ENCODE assay signal across 20 mouse cellular contexts in the genomic region with DNA sequence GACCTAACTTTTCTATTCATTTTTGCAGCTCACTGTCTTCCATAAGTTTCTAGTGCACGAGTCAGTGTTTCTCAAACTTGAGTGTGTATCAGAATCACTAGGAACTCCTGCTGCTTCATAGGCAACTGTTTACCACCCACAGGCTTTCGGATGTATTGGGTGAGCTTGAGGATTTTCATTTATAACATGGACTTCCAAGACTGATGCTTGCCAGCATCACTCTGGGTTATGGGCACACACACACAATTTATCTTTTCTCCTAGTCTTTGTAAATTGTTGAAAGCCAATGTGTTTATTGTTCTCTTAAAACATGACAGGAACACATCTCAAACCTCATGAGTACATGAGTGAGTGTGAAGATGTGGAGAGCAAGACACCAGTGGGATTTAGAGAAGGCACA.
A peak's percentile ranks its signal among the peaks of the same experiment; 100 is the strongest.
DNase-seq lines count a peak whose midpoint lies in the region; ATAC-seq and TF ChIP-seq lines count a peak whose summit lies in the region.
"Had no signal": no experiment of that assay in that cellular context is flagged by ENCODE, and none has a peak within 500 bp of the region (broad histone marks: within the 10 kb centered on the region; RNA-seq: fewer than 3 reads in every experiment).

No protein-coding gene starts in this region.

- WGBS in hindbrain, embryonic 11.5 days, result 72% methylated on average over 2 of the region's 2 CpGs
- WGBS in hindbrain, embryonic 13.5 days, result 73% methylated on average over 2 of the region's 2 CpGs
- 37% methylated on average over 2 of the region's 2 CpGs for WGBS in lung, embryonic 16.5 days
- 70% methylated on average over 2 of the region's 2 CpGs for WGBS in midbrain, embryonic 13.5 days
- 73% methylated on average over 2 of the region's 2 CpGs for WGBS in midbrain, postnatal 0 days

- no peak overlapping the region for H3K27ac ChIP-seq in hindbrain, embryonic 11.5 days (ENCODE audit: low read depth, low read length)
- no peak overlapping the region for H3K27ac ChIP-seq in hindbrain, embryonic 13.5 days
- H3K27ac ChIP-seq in lung, embryonic 16.5 days (ENCODE audit: low read length), result peak overlapping the region; percentile 79
- 0 out of 2 replicates have a peak overlapping the region, but pooled peaks have one; percentile 41 for H3K27ac ChIP-seq in midbrain, embryonic 13.5 days
- H3K27ac ChIP-seq in midbrain, postnatal 0 days (ENCODE audit: low read depth, low read length), result no peak overlapping the region
- H3K27ac ChIP-seq: heart, adult 2 months; heart, embryonic 15.5 days had no signal

- H3K27me3 ChIP-seq in hindbrain, embryonic 11.5 days (ENCODE audit: control insufficient read depth, insufficient read depth, low read length), result no peaks in the 10 kb centered on the region
- no peaks in the 10 kb centered on the region for H3K27me3 ChIP-seq in hindbrain, embryonic 13.5 days
- H3K27me3 ChIP-seq in lung, embryonic 16.5 days (ENCODE audit: control insufficient read depth, insufficient read depth, low read depth, low read length), result no peaks in the 10 kb centered on the region
- no peaks in the 10 kb centered on the region for H3K27me3 ChIP-seq in midbrain, embryonic 13.5 days
- no peaks in the 10 kb centered on the region for H3K27me3 ChIP-seq in midbrain, postnatal 0 days (ENCODE audit: insufficient read depth, low read length)
- H3K27me3 ChIP-seq: embryonic facial prominence, embryonic 13.5 days; forebrain, embryonic 13.5 days; heart, embryonic 15.5 days; Patski had no signal

- H3K9me3 ChIP-seq in hindbrain, embryonic 11.5 days (ENCODE audit: control insufficient read depth, low read length), result no peaks in the 10 kb centered on the region
- no peaks in the 10 kb centered on the region for H3K9me3 ChIP-seq in hindbrain, embryonic 13.5 days
- no peaks in the 10 kb centered on the region for H3K9me3 ChIP-seq in lung, embryonic 16.5 days (ENCODE audit: control insufficient read depth, low read length)
- no peaks in the 10 kb centered on the region for H3K9me3 ChIP-seq in midbrain, embryonic 13.5 days
- H3K9me3 ChIP-seq in midbrain, postnatal 0 days (ENCODE audit: low read length), result no peaks in the 10 kb centered on the region
- H3K9me3 ChIP-seq: embryonic facial prominence, embryonic 13.5 days; forebrain, embryonic 13.5 days; heart, embryonic 15.5 days had no signal

- no peak for TF ChIP-seq CTCF in midbrain, postnatal 0 days (IDR thresholded peaks at IDR 0.05)

- H3K36me3 ChIP-seq in hindbrain, embryonic 11.5 days (ENCODE audit: control insufficient read depth, insufficient read depth, low read length), result no peaks in the 10 kb centered on the region
- H3K36me3 ChIP-seq in hindbrain, embryonic 13.5 days, result no peaks in the 10 kb centered on the region
- H3K36me3 ChIP-seq in lung, embryonic 16.5 days (ENCODE audit: control insufficient read depth, insufficient read depth, low read length), result no peaks in the 10 kb centered on the region
- H3K36me3 ChIP-seq in midbrain, embryonic 13.5 days, result no peaks in the 10 kb centered on the region
- no peaks in the 10 kb centered on the region for H3K36me3 ChIP-seq in midbrain, postnatal 0 days (ENCODE audit: insufficient read depth, low read length)
- H3K36me3 ChIP-seq: embryonic facial prominence, embryonic 13.5 days; heart, embryonic 15.5 days had no signal

- ATAC-seq in hindbrain, embryonic 11.5 days (ENCODE audit: low FRiP score), result peak; percentile 2; the same call in 1 of the 2 replicates
- no peak for ATAC-seq in hindbrain, embryonic 13.5 days (ENCODE audit: low FRiP score)
- ATAC-seq in lung, embryonic 16.5 days (ENCODE audit: low read depth), result peak; percentile 87
- no peak for ATAC-seq in midbrain, embryonic 13.5 days
- ATAC-seq in midbrain, postnatal 0 days (ENCODE audit: low FRiP score), result no peak
- ATAC-seq: activated CD4-positive, CD25-positive, alpha-beta regulatory T cell, adult 4 months; Patski had no signal

- peaks cover 2% of the 10 kb centered on the region; the same call in 1 of the 2 replicates for H3K4me1 ChIP-seq in hindbrain, embryonic 11.5 days (replicated peaks; ENCODE audit: control insufficient read depth, insufficient read depth, low read length)
- H3K4me1 ChIP-seq in hindbrain, embryonic 13.5 days (replicated peaks), result peaks cover 17% of the 10 kb centered on the region
- peaks cover 2% of the 10 kb centered on the region for H3K4me1 ChIP-seq in lung, embryonic 16.5 days (replicated peaks; ENCODE audit: control insufficient read depth, insufficient read depth, low read length)
- peaks cover 15% of the 10 kb centered on the region for H3K4me1 ChIP-seq in midbrain, embryonic 13.5 days (replicated peaks)
- peaks cover 6% of the 10 kb centered on the region; the same call in 1 of the 2 replicates for H3K4me1 ChIP-seq in midbrain, postnatal 0 days (ENCODE audit: insufficient read depth, low read length)
- H3K4me1 ChIP-seq: heart, embryonic 15.5 days had no signal

- no peak overlapping the region for H3K4me2 ChIP-seq in hindbrain, embryonic 11.5 days (replicated peaks; ENCODE audit: low read depth, low read length)
- no peak overlapping the region for H3K4me2 ChIP-seq in hindbrain, embryonic 13.5 days
- no peak overlapping the region for H3K4me2 ChIP-seq in lung, embryonic 16.5 days (ENCODE audit: low read depth, low read length)
- no peak overlapping the region for H3K4me2 ChIP-seq in midbrain, embryonic 13.5 days (replicated peaks)
- no peak overlapping the region for H3K4me2 ChIP-seq in midbrain, postnatal 0 days (ENCODE audit: low read depth, low read length, poor library complexity, severe bottlenecking)
- H3K4me2 ChIP-seq: embryonic facial prominence, embryonic 13.5 days; forebrain, embryonic 13.5 days; heart, embryonic 11.5 days; heart, embryonic 15.5 days had no signal

- H3K4me3 ChIP-seq in hindbrain, embryonic 11.5 days (ENCODE audit: low read depth, low read length), result no peak overlapping the region
- no peak overlapping the region for H3K4me3 ChIP-seq in hindbrain, embryonic 13.5 days
- H3K4me3 ChIP-seq in lung, embryonic 16.5 days (ENCODE audit: low read length), result no peak overlapping the region
- no peak overlapping the region for H3K4me3 ChIP-seq in midbrain, embryonic 13.5 days (replicated peaks)
- H3K4me3 ChIP-seq in midbrain, postnatal 0 days (ENCODE audit: low read depth, low read length), result no peak overlapping the region
- H3K4me3 ChIP-seq: embryonic facial prominence, embryonic 13.5 days; forebrain, embryonic 13.5 days; heart, adult 2 months; heart, embryonic 15.5 days had no signal

- no peak for DNase-seq in hindbrain, embryonic 11.5 days (ENCODE audit: low spot score)
- no peak for DNase-seq in lung, postnatal 4 days
- no peak for DNase-seq in midbrain, postnatal 0 days (ENCODE audit: low spot score)
- DNase-seq: adrenal gland, postnatal 14 days; cerebellum, adult 11-12 months; cerebellum, adult 9-10 months; cerebellum, postnatal 25 days; gastrocnemius, postnatal 14 days; heart, adult 2 months; heart, postnatal 14 days had no signal

- no peak overlapping the region for H3K9ac ChIP-seq in hindbrain, embryonic 11.5 days (ENCODE audit: low read depth, low read length)
- no peak overlapping the region for H3K9ac ChIP-seq in hindbrain, embryonic 13.5 days
- no peak overlapping the region for H3K9ac ChIP-seq in lung, embryonic 16.5 days (ENCODE audit: low read length)
- H3K9ac ChIP-seq in midbrain, embryonic 13.5 days (replicated peaks), result no peak overlapping the region
- no peak overlapping the region for H3K9ac ChIP-seq in midbrain, postnatal 0 days (replicated peaks; ENCODE audit: low read length, poor library complexity, severe bottlenecking)
- H3K9ac ChIP-seq: embryonic facial prominence, embryonic 13.5 days; forebrain, embryonic 13.5 days; forebrain, postnatal 0 days; heart, embryonic 15.5 days had no signal

Comparison
In these comparisons a context has a peak if more than half of its experiments do, and no peak if none do; other contexts are left out.
1. ATAC-seq: peak in hindbrain, embryonic 11.5 days (single experiment) and lung, embryonic 16.5 days (single experiment); none in hindbrain, embryonic 13.5 days (single experiment), midbrain, embryonic 13.5 days (single experiment) and midbrain, postnatal 0 days (single experiment).
2. H3K27ac ChIP-seq: peak in lung, embryonic 16.5 days (single experiment) and midbrain, embryonic 13.5 days (single experiment); none in hindbrain, embryonic 11.5 days (single experiment), hindbrain, embryonic 13.5 days (single experiment) and midbrain, postnatal 0 days (single experiment).